Mouse (Mus musculus): ENCODE measurements around the gene Ranbp17. TPM values are rescaled to one million over a fixed set of nuclear protein-coding genes. Genes with fewer than 3 reads are reported as not detected.

Gene Ranbp17
- polyA plus RNA-seq (2012; rRNA removed) = 1.4 and 1.7 TPM in 2 replicates
- polyA plus RNA-seq (2014; fragmentation: Nextera tagmentation; extraction: Ambion mirVana) = 3.3 and 4.8 TPM in 2 replicates

DNA sequence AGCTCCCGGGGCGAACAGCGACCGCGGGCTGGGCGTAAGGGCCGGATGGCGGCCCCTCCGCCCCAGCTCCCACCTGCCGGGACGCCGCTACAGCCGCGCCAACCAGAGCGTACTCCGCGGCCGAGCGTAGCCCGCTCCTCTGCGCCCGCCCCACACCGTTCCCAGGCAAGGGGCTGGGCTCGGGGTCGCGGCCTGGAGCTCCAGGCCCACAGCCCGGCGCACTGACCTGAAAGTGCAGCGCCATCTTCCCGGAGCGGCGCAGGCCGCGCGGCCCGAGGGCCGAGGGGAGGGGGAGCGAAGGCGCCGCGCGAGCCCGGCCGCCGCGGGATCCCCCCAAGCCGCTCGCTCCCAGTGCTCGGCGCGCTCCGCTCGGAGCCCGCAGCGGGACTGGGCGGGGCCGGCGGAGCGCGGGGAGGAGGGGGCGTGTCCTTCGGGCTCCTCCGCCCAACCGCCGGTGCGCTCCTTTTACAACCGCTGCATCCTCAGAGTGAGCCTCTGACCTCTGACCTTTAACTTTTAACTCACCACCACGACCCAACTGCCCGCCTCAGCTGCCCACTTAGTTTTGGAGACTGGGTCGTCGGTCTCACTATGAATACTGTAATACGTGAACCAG lies at the start of gene Ranbp17:
Ranbp17 (minus strand) TSS at position 371 of the 616 bp plus-strand sequence.
- Histone ChIP-seq H3K4me3 (ENCODE audit: insufficient read depth in 1 of 2, low read depth in 2 of 2, low read length in 2 of 2) (peak within 1 kb of the TSS; percentile 75 to 91), H3K4me1 (replicated peaks; ENCODE audit: control insufficient read depth in 2 of 2, insufficient read depth in 2 of 2, low read length in 1 of 2) (peaks cover 6 to 7% of the 10 kb centered on the region in 2 experiments), H3K9ac (replicated peaks) (peak within 1 kb of the TSS; percentile 81), H3K4me2 (ENCODE audit: low read depth) (peak within 1 kb of the TSS; percentile 88), H3K27ac (no peak within 1 kb of the TSS), H3K9me3 (ENCODE audit: control insufficient read depth, low read length) (no peaks in the 10 kb centered on the region), H3K27me3 (ENCODE audit: control insufficient read depth, insufficient read depth, low read length) (no peaks in the 10 kb centered on the region), H3K36me3 (replicated peaks; ENCODE audit: control insufficient read depth, insufficient read depth, low read depth) (no peaks in the 10 kb centered on the region)
- peak; percentile 37 to 52 (median 45) for DNase-seq (ENCODE audit: low read depth in 3 of 3, low spot score in 3 of 3)
- TF ChIP-seq CTCF (IDR thresholded peaks at IDR 0.05; ENCODE audit: low read depth) = no peak
- TF ChIP-seq EP300 (IDR thresholded peaks at IDR 0.05; ENCODE audit: low read depth) = no peak
- 2% methylated on average over 69 of the region's 72 CpGs for WGBS (ENCODE audit: insufficient replicate concordance)
- ATAC-seq (ENCODE audit: insufficient read depth) = peak; percentile 83

DNA sequence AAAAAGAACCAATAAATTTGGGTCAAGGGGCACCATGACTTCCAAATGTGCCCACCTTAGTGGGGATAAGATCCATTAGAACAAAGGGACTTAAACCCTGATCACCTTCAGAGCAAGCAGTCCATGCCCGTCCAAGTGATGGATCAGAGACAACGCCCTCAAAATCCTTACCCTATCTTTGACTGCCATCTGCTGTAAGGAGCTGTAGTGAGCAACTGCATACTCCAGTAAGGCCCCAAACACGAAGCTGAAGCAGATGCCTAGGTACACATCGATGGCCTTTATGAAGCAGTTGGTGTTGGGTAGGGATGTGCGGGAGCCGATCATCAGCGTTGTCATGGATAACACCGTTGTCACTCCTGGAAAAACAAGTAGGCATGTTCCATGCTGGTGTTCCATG lies 40.6 kb upstream of the Ranbp17 start:
- Histone ChIP-seq H3K9me3 (ENCODE audit: control insufficient read depth, low read length) (no peaks in the 10 kb centered on the region), H3K27me3 (ENCODE audit: control insufficient read depth, insufficient read depth, low read length) (no peaks in the 10 kb centered on the region), H3K27ac (no peak overlapping the region), H3K4me2 (ENCODE audit: low read depth) (no peak overlapping the region), H3K9ac (replicated peaks) (no peak overlapping the region), H3K36me3 (replicated peaks; ENCODE audit: control insufficient read depth, insufficient read depth, low read depth) (no peaks in the 10 kb centered on the region), H3K4me3 (ENCODE audit: insufficient read depth in 1 of 2, low read depth in 2 of 2, low read length in 2 of 2) (no peak overlapping the region), H3K4me1 (replicated peaks; ENCODE audit: control insufficient read depth in 2 of 2, insufficient read depth in 2 of 2, low read length in 1 of 2) (no peaks in the 10 kb centered on the region)
- TF ChIP-seq EP300 (IDR thresholded peaks at IDR 0.05; ENCODE audit: low read depth) (no peak), CTCF (IDR thresholded peaks at IDR 0.05; ENCODE audit: low read depth) (peak; percentile 38)
- no peak for DNase-seq (ENCODE audit: low read depth in 3 of 3, low spot score in 3 of 3)
- no peak for ATAC-seq (ENCODE audit: insufficient read depth)
- 61% methylated on average over 8 of the region's 8 CpGs for WGBS (ENCODE audit: insufficient replicate concordance)

DNA sequence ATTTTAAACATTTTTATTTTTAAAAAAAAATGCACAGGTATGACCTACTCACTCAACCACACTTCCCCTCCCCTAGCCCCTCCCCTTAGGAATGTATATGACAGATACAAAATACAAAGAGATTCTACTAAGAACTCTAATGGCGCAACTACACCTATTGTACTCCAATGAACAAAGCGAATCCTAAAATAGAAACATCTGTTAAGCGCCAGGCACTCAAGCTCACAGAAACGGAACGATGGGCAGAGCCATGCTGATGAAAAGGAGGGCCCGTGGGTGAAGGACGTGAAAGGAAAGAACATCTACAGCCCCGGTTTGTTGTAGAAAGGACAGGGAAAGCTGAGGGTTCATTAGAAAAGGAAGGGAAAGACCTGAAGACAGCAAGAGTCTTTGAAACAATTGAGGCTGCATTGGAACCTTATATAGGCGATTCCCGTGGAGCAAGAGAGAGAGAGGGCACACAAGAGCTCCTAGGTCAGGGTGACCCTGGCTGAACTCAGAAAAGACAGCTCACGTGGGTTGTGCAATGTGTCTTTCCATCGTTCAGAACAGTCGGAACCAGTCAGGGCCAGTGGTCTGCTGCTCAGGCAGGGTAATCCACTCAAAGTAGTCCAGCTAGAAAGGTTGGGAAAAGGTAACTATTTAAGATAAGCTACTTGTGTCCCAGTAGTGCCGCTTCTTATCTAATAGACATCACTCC lies 37.5 kb upstream of the Ranbp17 start:
- H3K4me3 ChIP-seq (ENCODE audit: insufficient read depth in 1 of 2, low read depth in 2 of 2, low read length in 2 of 2) = no peak overlapping the region
- no peak for TF ChIP-seq CTCF (IDR thresholded peaks at IDR 0.05; ENCODE audit: low read depth)
- WGBS (ENCODE audit: insufficient replicate concordance) = 69% methylated on average over 14 of the region's 14 CpGs
- no peaks in the 10 kb centered on the region for H3K9me3 ChIP-seq (ENCODE audit: control insufficient read depth, low read length)
- no peak overlapping the region for H3K4me2 ChIP-seq (ENCODE audit: low read depth)
- no peaks in the 10 kb centered on the region for H3K36me3 ChIP-seq (replicated peaks; ENCODE audit: control insufficient read depth, insufficient read depth, low read depth)
- H3K4me1 ChIP-seq (replicated peaks; ENCODE audit: control insufficient read depth in 2 of 2, insufficient read depth in 2 of 2, low read length in 1 of 2) = no peaks in the 10 kb centered on the region
- DNase-seq (ENCODE audit: low read depth in 3 of 3, low spot score in 3 of 3) (no peak), ATAC-seq (ENCODE audit: insufficient read depth) (no peak)
- H3K27ac ChIP-seq = no peak overlapping the region
- no peak overlapping the region for H3K9ac ChIP-seq (replicated peaks)
- no peaks in the 10 kb centered on the region for H3K27me3 ChIP-seq (ENCODE audit: control insufficient read depth, insufficient read depth, low read length)

DNA sequence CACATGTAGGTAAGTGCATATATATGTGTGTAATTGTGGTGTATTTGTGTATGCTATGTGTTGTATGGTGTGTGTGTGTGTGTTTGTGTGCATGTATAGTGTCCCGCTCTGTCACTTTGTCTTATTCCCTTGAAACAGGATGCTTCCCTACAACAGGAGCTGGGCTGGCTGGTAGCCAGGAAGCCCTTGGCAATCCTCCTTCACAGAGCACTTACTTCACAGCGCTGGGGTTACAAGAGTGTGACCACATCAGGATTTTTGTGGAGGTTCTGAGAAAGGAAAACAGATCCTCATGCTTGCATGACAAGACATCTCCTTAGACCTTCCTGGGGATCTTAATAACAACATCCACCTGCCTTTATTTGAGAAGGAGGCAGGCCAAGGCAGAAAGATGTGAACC lies 33.8 kb upstream of the Ranbp17 start:
- WGBS (ENCODE audit: insufficient replicate concordance) = 62% methylated on average over 2 of the region's 2 CpGs
- ATAC-seq (ENCODE audit: insufficient read depth) = no peak
- no peak for TF ChIP-seq EP300 (IDR thresholded peaks at IDR 0.05; ENCODE audit: low read depth)
- no peak for TF ChIP-seq CTCF (IDR thresholded peaks at IDR 0.05; ENCODE audit: low read depth)
- no peak overlapping the region for H3K4me3 ChIP-seq (ENCODE audit: insufficient read depth in 1 of 2, low read depth in 2 of 2, low read length in 2 of 2)
- H3K9me3 ChIP-seq (ENCODE audit: control insufficient read depth, low read length) = no peaks in the 10 kb centered on the region
- no peaks in the 10 kb centered on the region for H3K36me3 ChIP-seq (replicated peaks; ENCODE audit: control insufficient read depth, insufficient read depth, low read depth)
- no peaks in the 10 kb centered on the region for H3K4me1 ChIP-seq (replicated peaks; ENCODE audit: control insufficient read depth in 2 of 2, insufficient read depth in 2 of 2, low read length in 1 of 2)
- no peak for DNase-seq (ENCODE audit: low read depth in 3 of 3, low spot score in 3 of 3)
- H3K27me3 ChIP-seq (ENCODE audit: control insufficient read depth, insufficient read depth, low read length) = no peaks in the 10 kb centered on the region
- no peak overlapping the region for H3K9ac ChIP-seq (replicated peaks)
- no peak overlapping the region for H3K4me2 ChIP-seq (ENCODE audit: low read depth)
- no peak overlapping the region for H3K27ac ChIP-seq

DNA sequence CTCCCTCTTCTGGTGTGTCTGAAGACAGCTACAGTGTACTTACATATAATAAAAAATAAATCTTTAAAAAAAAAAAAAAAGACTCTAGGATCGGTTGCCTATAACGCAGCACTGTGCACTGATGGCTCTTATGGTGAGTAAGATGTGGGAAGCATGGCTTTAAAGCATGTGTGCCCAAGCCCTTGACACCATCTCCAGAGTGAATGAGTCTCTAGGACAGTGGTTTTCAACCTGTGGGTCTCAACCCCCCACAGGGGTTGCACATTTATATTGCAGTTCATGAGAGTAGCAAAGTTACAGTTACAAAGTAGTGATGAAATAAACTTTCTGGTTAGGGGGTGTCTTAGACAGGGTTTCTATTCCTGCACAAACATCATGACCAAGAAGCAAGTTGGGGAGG lies 31.4 kb upstream of the Ranbp17 start:
- 80% methylated on average over 2 of the region's 2 CpGs for WGBS (ENCODE audit: insufficient replicate concordance)
- TF ChIP-seq EP300 (IDR thresholded peaks at IDR 0.05; ENCODE audit: low read depth) (no peak), CTCF (IDR thresholded peaks at IDR 0.05; ENCODE audit: low read depth) (no peak)
- H3K4me3 ChIP-seq (ENCODE audit: insufficient read depth in 1 of 2, low read depth in 2 of 2, low read length in 2 of 2) = no peak overlapping the region
- no peaks in the 10 kb centered on the region for H3K36me3 ChIP-seq (replicated peaks; ENCODE audit: control insufficient read depth, insufficient read depth, low read depth)
- H3K27ac ChIP-seq = no peak overlapping the region
- H3K4me2 ChIP-seq (ENCODE audit: low read depth) = no peak overlapping the region
- H3K4me1 ChIP-seq (replicated peaks; ENCODE audit: control insufficient read depth in 2 of 2, insufficient read depth in 2 of 2, low read length in 1 of 2) = no peaks in the 10 kb centered on the region
- no peaks in the 10 kb centered on the region for H3K9me3 ChIP-seq (ENCODE audit: control insufficient read depth, low read length)
- ATAC-seq (ENCODE audit: insufficient read depth) (no peak), DNase-seq (ENCODE audit: low read depth in 3 of 3, low spot score in 3 of 3) (no peak)
- no peak overlapping the region for H3K9ac ChIP-seq (replicated peaks)
- H3K27me3 ChIP-seq (ENCODE audit: control insufficient read depth, insufficient read depth, low read length) = no peaks in the 10 kb centered on the region
